Mouse (Mus musculus) olfactory bulb, adult 2 months (tissue): Measurements from ENCODE around the gene Rab5a.

Experiments
- CTCF ChIP-seq: fragments of 200-500 bp; IDR thresholded peaks from 2 replicates; pipeline ENCODE4 v1.5.1; 2012; ENCODE audit warnings: low read depth, mild to moderate bottlenecking, low read length, moderate library complexity; ENCODE audit not compliant: insufficient read depth
- POLR2A ChIP-seq: fragments of 200-500 bp; IDR thresholded peaks from 2 replicates; pipeline ENCODE4 v1.6.1; 2012; ENCODE audit warnings: mild to moderate bottlenecking, low read depth, low read length, moderate library complexity; ENCODE audit not compliant: insufficient read depth

GRCm38 (mm10) chr17:53489007-53489378, 10.0 kb downstream of the Rab5a start:
- no peak for TF ChIP-seq POLR2A
- no peak for TF ChIP-seq CTCF
